9 mouse cellular contexts compared by ENCODE assay signal in genomic region chr7:111069439-111070166, GRCm38 (mm10). TPM values are rescaled to one million over a fixed set of nuclear protein-coding genes. Genes with fewer than 3 reads are reported as not detected.
A peak's percentile ranks its signal among the peaks of the same experiment; 100 is the strongest.
DNase-seq lines count a peak whose midpoint lies in the region; ATAC-seq and TF ChIP-seq lines count a peak whose summit lies in the region.
"Had no signal": no experiment of that assay in that cellular context is flagged by ENCODE, and none has a peak within 500 bp of the region (broad histone marks: within the 10 kb centered on the region; RNA-seq: fewer than 3 reads in every experiment).

No protein-coding gene starts in this region.

- no peak overlapping the region for H3K4me3 ChIP-seq in lung, embryonic 16.5 days (ENCODE audit: low read length)
- no peak overlapping the region for H3K4me3 ChIP-seq in embryonic facial prominence, embryonic 10.5 days
- no peak overlapping the region for H3K4me3 ChIP-seq in liver, embryonic 12.5 days
- H3K4me3 ChIP-seq in stomach, postnatal 0 days (ENCODE audit: low read depth, low read length) = no peak overlapping the region
- H3K4me3 ChIP-seq: limb, embryonic 15.5 days had no signal

- no peak overlapping the region for H3K9ac ChIP-seq in lung, embryonic 16.5 days (ENCODE audit: low read length)
- no peak overlapping the region for H3K9ac ChIP-seq in liver, embryonic 12.5 days
- no peak overlapping the region for H3K9ac ChIP-seq in stomach, postnatal 0 days (ENCODE audit: low read length)
- H3K9ac ChIP-seq: limb, embryonic 15.5 days had no signal

- no peak for TF ChIP-seq EP300 in stomach, postnatal 0 days (optimal IDR thresholded peaks at IDR 0.05)

- peaks cover 65% of the 10 kb centered on the region for H3K36me3 ChIP-seq in lung, embryonic 16.5 days (ENCODE audit: control insufficient read depth, insufficient read depth, low read length)
- H3K36me3 ChIP-seq in embryonic facial prominence, embryonic 10.5 days (replicated peaks) = peaks cover 73% of the 10 kb centered on the region
- peaks cover 73% of the 10 kb centered on the region for H3K36me3 ChIP-seq in liver, embryonic 12.5 days
- H3K36me3 ChIP-seq in stomach, postnatal 0 days (ENCODE audit: control insufficient read depth, insufficient read depth, low read length) = peaks cover 34% of the 10 kb centered on the region

- H3K4me1 ChIP-seq in lung, embryonic 16.5 days (replicated peaks; ENCODE audit: control insufficient read depth, insufficient read depth, low read length) = no peaks in the 10 kb centered on the region
- no peaks in the 10 kb centered on the region for H3K4me1 ChIP-seq in embryonic facial prominence, embryonic 10.5 days
- H3K4me1 ChIP-seq in liver, embryonic 12.5 days = no peaks in the 10 kb centered on the region
- H3K4me1 ChIP-seq in stomach, postnatal 0 days (replicated peaks; ENCODE audit: control insufficient read depth, insufficient read depth) = no peaks in the 10 kb centered on the region
- H3K4me1 ChIP-seq: limb, embryonic 15.5 days had no signal

- 91% methylated on average over 7 of the region's 7 CpGs for WGBS in lung, embryonic 16.5 days
- 90% methylated on average over 7 of the region's 7 CpGs for WGBS in embryonic facial prominence, embryonic 10.5 days
- WGBS in liver, embryonic 12.5 days (ENCODE audit: insufficient replicate concordance) = 90% methylated on average over 7 of the region's 7 CpGs
- 90% methylated on average over 7 of the region's 7 CpGs for WGBS in stomach, postnatal 0 days

- no peak for TF ChIP-seq CTCF in stomach, postnatal 0 days (IDR thresholded peaks at IDR 0.05; ENCODE audit: low read depth)

- no peak overlapping the region for H3K4me2 ChIP-seq in lung, embryonic 16.5 days (ENCODE audit: low read depth, low read length)
- no peak overlapping the region for H3K4me2 ChIP-seq in liver, embryonic 12.5 days
- no peak overlapping the region for H3K4me2 ChIP-seq in stomach, postnatal 0 days (replicated peaks; ENCODE audit: low read depth)
- H3K4me2 ChIP-seq: limb, embryonic 15.5 days had no signal

- H3K9me3 ChIP-seq in lung, embryonic 16.5 days (ENCODE audit: control insufficient read depth, low read length) = peaks cover 11% of the 10 kb centered on the region
- peaks cover 14% of the 10 kb centered on the region for H3K9me3 ChIP-seq in embryonic facial prominence, embryonic 10.5 days
- H3K9me3 ChIP-seq in liver, embryonic 12.5 days (replicated peaks) = peaks cover 10% of the 10 kb centered on the region
- no peaks in the 10 kb centered on the region; the same call in 1 of the 2 replicates for H3K9me3 ChIP-seq in stomach, postnatal 0 days (ENCODE audit: control insufficient read depth, low read length)

- no peaks in the 10 kb centered on the region for H3K27me3 ChIP-seq in lung, embryonic 16.5 days (ENCODE audit: control insufficient read depth, insufficient read depth, low read depth, low read length)
- no peaks in the 10 kb centered on the region for H3K27me3 ChIP-seq in embryonic facial prominence, embryonic 10.5 days (replicated peaks; ENCODE audit: low read depth, poor library complexity, severe bottlenecking)
- no peaks in the 10 kb centered on the region for H3K27me3 ChIP-seq in liver, embryonic 12.5 days (replicated peaks)
- H3K27me3 ChIP-seq in stomach, postnatal 0 days (ENCODE audit: control insufficient read depth, insufficient read depth, low read length) = no peaks in the 10 kb centered on the region
- H3K27me3 ChIP-seq: limb, embryonic 15.5 days had no signal

- DNase-seq in lung, postnatal 25 days (ENCODE audit: low spot score) = no peak
- peak; percentile 20 for DNase-seq in embryonic facial prominence, embryonic 10.5 days (ENCODE audit: low spot score)
- DNase-seq in stomach, postnatal 0 days (ENCODE audit: low spot score) = no peak
- DNase-seq in right cerebral cortex, postnatal 4 days = no peak

- peak; percentile 32; the same call in 1 of the 2 replicates for ATAC-seq in lung, embryonic 16.5 days (ENCODE audit: low read depth)
- peak; percentile 38; the same call in 1 of the 2 replicates for ATAC-seq in liver, embryonic 12.5 days
- ATAC-seq in stomach, postnatal 0 days (ENCODE audit: low FRiP score, low TSS enrichment) = peak; percentile 41
- no peak for ATAC-seq in cerebellum, adult (ENCODE audit: insufficient number of reproducible peaks, low FRiP score, low TSS enrichment)
- ATAC-seq: hindbrain, postnatal 0 days had no signal

- no peak overlapping the region for H3K27ac ChIP-seq in lung, embryonic 16.5 days (ENCODE audit: low read length)
- no peak overlapping the region for H3K27ac ChIP-seq in embryonic facial prominence, embryonic 10.5 days (replicated peaks)
- H3K27ac ChIP-seq in liver, embryonic 12.5 days = no peak overlapping the region
- H3K27ac ChIP-seq in stomach, postnatal 0 days (replicated peaks) = no peak overlapping the region
- H3K27ac ChIP-seq: hindbrain, postnatal 0 days; limb, embryonic 15.5 days had no signal

RNA-seq across cellular contexts. Expression of gene Eif4g2, which starts 13.2 kb away (rescaled TPM):
- polyA plus RNA-seq in lung, embryonic 16.5 days (2015; fragmentation: Nextera tagmentation; extraction: Ambion mirVana) = 754 and 831 TPM in 2 replicates
- 1,371 TPM in 2 replicates for polyA plus RNA-seq in embryonic facial prominence, embryonic 10.5 days (2016; fragmentation: Nextera tagmentation; extraction: Ambion mirVana)
- 687 and 693 TPM in 2 replicates for polyA plus RNA-seq in liver, embryonic 12.5 days (2016; fragmentation: Nextera tagmentation; extraction: Ambion mirVana)
- polyA plus RNA-seq in stomach, postnatal 0 days (2015; fragmentation: Nextera tagmentation; extraction: Ambion mirVana) = 295 and 312 TPM in 2 replicates

RNA-seq across cellular contexts. Expression of gene Ctr9, which starts 40.9 kb away (rescaled TPM):
- 59.6 and 62.9 TPM in 2 replicates for polyA plus RNA-seq in lung, embryonic 16.5 days (2015; fragmentation: Nextera tagmentation; extraction: Ambion mirVana)
- polyA plus RNA-seq in embryonic facial prominence, embryonic 10.5 days (2016; fragmentation: Nextera tagmentation; extraction: Ambion mirVana) = 86.4 and 87.5 TPM in 2 replicates
- 40.3 and 40.5 TPM in 2 replicates for polyA plus RNA-seq in liver, embryonic 12.5 days (2016; fragmentation: Nextera tagmentation; extraction: Ambion mirVana)
- polyA plus RNA-seq in stomach, postnatal 0 days (2015; fragmentation: Nextera tagmentation; extraction: Ambion mirVana) = 22.4 and 26.4 TPM in 2 replicates
